Mouse (Mus musculus) lung, postnatal 14 days (tissue): ENCODE measurements at regions not wholly inside any gene's neighbourhood (a gene's known extent, or its start where the extent isn't known, plus 50 kb on each side); places are given as distances from the start of the nearest gene placed in this dataset.

Experiments used
- DNase-seq: peaks from one replicate; pipeline ENCODE4 v3.0.0; 2021

DNA sequence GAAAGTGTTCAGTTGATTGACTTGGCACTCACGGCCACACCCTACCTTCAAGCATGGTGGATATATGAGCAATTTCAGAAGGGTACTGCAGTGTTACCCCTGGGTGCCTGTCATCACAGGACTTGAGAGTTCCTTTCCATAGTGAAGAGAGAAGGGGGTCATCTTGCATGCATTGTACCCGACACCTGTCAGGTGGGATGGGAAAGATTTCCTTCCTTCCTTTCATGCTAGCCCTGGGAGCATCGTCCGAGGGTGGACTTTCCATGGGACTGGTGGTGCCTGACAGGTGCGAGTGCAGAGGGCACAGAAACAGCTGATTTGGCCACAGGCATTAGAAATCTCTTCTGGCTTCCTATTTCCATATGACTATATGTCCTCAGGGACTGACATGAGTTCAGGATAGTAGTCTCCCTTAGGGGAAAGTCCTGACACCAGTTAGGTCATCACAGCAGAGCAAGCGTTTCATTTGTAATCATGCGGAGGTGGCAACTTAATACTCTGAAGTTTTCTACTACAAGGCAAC is 342.1 kb upstream of the Id2 start:
- DNase-seq = no peak

DNA sequence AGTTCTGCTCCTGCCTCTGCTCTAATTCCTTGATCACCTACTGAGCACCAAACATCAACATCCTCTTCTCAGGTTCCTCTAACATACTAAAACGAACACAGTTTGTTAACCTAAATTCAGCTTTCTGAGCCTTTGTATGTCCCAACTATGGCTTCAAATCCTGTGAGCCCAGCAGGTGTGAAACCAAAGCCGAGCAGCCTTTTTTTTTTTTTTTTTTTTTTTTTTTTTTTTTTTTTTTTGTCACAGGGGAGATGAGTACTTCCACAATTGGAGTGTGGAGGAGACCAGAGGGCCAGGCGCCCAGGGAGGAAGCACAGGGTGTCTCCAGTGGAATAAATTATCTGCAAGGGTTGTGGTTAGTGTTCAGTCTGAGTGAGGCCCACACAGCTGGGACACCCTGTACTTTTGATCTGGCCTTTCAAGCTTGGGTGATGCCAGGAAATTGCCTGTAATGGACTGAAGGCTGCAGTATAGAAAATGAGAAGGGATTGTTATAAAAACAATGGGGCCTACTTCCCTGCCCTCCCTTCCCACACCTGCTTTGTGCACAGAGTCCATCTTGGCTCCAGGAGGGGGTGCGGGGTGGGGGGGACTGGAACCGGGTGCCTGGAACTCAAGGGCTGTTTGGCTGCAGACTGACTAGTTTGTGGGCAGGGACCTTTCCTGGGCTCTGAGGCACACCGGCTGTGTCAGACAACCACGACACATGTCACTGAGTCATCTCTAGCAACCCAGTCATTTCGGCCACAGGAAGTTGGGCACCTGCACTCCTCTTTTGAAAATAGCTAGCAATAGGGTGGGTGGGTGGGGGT is 341.5 kb upstream of the Id2 start:
- DNase-seq = no peak

DNA sequence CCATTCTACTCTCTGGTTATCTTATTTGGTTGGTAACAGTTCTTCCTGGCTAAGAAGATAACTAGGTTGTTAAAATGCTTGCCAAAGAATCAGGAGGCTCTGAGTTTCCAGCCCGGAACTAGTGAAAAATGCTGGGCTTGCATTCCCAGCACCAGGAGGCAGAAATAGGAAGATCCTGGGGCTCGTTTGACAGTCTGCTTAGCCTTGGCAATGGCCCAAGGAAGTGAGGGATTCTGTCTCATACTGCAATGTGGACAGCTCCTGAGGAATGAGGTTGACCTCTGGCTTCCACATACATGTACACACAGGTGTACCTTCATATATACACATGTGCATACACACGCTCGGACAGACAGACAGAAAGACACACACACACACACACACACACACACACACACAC is 340.6 kb upstream of the Id2 start:
- no peak for DNase-seq

DNA sequence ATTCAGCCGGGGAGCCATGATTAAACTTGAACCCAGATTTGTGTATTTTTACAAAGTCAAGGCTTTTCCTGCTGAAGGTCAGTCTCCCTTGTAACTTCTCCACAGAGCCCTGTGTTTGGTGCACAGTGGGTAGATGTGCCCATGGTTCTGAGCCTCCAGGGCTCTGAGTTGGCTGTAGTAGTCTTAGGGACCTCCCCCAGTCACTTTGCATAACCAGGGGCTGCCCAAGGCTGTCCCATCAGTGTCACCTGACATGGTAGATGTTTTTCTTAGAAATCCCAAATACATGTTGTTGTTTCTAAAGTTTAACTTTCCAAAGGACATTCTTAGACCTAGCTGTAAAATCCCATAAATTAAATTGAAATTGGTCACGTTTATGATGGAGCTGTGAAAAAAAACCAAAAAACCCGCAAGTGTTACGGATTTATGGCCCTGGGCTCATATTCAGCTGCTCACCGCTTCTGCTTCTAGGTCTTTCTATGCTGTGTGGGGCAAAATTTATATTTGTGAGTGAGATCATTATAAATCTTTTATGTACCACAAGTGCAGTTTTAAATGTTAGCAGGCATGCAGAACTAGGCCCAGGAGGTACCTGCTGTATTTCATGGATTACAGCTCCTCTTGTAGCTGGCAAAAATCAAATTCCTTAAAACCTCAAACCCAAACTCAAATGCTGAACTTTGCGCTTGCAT is 339.4 kb upstream of the Id2 start:
- DNase-seq = no peak

DNA sequence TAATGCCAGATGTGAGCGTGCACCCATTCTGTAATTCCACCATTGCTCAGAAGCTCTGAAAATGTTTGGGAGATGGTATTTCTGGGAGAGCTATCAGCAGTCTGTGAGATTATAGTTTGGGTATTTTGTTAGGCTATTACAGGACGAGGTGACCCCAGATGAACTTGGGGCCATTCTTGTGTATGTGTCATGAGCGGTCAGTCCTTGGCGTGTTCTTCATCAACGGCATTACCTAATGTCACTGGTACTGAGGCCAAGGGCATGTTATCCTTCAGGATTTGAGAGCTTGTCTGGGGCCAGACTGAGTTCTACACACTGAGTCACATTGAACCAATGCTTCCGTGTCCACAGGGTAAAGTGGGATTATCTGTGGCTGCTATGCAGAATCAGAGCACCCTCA is 335.9 kb upstream of the Id2 start:
- no peak for DNase-seq

DNA sequence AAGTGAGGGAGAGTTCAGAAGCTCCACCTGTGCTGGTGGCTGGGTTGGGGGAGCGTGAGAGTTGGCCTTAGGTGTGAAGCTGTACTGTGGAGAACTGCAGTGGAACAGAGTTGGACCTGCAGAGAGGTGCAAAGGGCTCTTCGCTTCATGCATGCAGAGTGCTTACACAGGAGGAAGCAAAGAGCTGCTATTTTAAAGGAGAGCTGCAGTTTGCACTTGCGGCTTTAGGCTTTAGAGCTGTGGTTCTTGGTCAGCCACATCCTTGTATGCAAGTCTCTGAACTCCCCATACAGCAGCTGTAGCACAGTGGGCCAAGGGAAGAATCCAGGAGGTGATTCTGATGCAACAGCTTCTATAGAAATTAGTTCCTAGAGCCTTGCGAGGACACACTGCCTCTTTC is 334.0 kb upstream of the Id2 start:
- no peak for DNase-seq

DNA sequence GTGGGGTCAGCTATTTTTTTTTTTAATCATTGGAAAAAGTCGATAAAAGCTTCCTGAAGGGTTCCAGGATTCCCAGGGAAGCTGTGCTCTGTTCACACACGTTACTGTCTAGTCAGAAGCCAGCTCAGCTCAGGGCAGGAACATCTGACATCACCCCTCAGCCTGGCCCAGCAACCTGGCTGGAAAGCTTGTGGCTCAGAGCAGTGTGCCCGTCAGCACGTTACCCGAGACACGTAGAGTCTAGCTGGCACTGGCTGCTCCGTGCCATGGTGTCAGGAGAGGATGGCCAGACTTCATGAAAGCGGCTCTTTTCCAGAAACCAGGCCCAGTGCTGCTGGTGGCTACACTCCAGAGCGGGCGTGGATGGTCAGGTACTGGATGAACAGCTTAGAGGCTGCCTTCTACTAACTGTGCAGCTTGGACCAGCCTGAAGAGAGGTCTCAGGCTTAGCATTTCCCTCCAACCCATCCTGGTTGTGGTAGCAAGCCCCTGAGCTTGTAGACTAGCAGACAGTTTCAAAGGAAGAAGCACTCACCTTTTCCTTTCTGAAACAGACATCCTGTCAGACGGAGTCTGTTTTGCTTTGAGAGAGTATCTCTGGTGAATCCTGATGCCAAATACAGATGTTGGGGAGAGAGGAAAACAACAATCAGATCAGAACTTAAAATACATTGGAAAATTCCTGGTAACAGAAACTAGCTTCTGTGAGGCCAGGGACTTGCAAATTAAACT is 331.1 kb upstream of the Id2 start:
- no peak for DNase-seq

DNA sequence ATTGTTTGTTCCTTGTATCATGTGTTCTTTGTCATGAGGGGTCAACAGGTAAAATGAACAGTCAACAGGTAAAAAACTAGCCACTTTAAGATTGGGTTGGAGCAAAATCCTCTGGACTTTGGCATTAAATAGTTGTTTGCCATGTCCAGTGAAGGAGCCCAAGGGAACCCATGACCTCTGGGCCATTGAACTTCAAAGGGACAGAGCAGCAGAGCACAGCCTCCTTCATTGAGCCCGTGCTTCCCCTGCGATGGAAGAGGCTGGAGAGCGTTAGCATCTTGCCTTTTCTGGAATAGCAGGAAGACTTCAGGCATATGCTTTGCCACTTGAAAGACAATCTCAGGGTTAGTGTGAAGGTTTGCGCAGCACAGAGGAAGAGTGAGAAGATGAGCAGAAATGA is 320.4 kb upstream of the Id2 start:
- no peak for DNase-seq

DNA sequence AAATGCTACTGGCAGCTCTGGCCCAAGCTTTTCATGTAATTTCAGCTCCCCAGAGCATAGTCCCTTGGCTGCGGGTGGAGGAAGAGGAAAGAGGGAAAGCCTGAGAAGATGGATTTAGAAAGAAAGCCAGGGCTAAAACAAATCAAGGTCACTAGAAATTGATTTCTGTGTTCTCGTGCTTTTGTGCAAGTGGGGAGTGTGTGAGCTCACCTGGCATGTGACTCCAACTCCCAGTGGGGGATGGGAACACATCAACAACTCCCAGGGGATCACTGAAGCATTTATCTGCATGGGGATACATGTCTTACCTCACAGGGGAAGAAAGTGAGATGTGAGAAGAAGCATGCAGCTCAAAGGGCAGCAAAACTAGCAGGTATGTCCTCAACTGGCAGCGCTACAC is 319.6 kb upstream of the Id2 start:
- no peak for DNase-seq

DNA sequence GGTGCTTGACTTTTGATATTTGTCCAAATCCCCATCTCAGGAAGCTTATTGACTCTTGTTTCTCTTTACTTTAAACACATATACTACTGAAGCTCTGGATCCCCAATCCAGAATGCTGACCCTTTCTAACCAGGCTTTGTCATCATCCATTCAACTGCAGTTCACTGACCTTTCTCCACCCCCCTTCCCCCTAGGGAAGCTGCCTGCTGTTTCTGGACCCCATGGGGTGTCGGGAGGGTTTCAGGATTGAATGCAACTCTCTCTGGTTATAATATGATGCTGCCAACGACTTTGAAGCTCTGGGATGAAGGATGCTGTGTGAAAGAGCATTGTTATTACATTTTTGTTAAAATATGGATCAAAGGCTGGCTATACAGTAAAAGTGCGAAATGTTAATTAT is 318.7 kb upstream of the Id2 start:
- no peak for DNase-seq

DNA sequence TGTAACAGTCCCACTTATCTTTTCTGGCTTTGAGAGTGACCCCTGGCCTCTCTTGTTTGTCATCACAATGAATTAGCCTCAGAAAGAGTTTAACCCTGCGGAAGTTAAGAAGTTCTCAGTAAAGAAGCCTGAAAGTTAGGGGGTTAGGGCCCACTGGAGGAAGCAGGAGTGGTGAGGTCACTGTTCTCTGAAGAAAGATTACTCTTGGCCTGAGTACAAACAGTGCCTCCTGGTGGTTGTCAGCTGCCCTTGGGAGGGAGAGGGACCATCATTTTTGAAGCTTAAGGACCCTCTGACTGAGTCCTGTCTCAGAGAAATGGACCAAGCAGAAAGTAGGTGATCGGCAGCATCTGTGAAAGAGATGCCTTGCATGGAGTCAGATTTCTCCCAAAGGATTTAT is 318.3 kb upstream of the Id2 start:
- DNase-seq = peak; percentile 66

DNA sequence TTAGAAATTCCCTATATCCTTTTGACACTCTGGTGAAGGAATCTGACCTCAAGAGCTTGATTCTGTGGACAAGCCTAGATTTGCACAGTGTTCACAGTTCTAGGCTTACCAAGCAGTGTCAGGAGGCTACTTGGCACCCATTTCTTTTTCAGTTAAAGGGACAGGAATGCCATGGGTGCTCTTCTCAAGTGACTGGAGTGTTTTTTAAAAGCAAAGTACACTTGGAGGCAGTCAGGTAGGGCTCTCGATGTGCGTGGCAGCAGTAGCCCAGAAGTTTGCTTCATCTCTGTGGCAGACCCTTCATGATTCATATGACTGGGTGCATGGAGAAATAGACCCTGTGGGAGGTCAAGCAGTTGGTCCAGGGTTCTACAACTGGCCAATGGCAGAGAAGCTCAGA is 310.4 kb upstream of the Id2 start:
- peak; percentile 11 for DNase-seq

DNA sequence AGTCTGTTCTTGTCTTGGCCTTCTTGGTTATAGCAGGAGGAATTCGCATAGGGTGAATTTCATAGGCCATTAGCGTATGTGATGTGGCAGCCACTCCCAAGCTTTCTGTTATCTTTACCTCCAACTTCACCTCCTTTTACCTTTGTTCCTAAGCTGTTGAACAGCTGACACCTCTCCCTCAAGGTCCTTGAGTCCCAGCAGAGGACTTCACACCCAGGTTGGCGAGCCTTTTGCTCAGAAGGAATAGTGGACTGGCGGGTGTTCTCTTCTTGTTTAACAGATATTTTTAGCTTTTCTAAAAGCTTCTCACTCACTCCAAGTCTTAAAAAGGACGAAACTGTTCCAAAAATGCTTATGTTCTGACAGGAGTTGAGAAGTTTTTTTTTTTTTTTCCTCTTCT is 303.4 kb upstream of the Id2 start:
- DNase-seq = no peak

DNA sequence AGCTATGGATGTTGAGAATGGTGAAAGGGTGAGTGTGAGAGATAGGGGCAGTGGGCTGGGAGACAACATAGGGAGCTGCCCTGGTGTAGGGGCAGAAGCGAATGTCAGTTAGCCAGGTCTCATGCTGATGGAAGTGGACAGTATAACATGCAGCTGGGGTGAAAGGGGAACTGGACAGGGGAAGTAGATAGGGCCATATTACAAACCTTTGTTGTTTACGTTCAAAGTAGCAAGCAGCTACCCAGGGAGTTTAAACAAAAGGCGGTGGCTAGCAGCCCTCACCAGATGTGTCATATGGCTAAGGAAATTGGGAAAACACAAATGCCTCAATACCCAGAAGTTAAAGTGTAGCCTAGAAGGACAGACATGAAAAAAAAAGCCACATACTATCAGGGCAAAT is 301.8 kb upstream of the Id2 start:
- no peak for DNase-seq

DNA sequence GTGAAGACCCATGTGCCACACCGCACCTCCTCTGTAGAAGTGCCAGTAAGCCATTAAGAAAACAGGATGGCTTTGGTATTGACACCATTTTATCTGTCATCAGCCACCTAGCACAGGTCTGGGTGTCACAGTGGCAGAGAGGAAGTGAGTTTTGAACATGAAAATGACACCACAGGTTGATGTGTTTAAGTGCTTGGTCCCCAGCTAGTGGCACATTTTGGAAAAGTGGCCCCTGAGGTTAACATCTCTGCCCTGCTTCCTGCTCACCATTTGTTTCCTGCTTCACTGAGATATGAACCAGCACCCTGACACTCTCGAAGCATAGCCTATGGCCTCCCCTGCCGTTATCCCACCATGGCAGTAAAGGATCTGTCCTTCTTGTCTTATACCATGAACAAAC is 297.4 kb upstream of the Id2 start:
- DNase-seq = no peak

DNA sequence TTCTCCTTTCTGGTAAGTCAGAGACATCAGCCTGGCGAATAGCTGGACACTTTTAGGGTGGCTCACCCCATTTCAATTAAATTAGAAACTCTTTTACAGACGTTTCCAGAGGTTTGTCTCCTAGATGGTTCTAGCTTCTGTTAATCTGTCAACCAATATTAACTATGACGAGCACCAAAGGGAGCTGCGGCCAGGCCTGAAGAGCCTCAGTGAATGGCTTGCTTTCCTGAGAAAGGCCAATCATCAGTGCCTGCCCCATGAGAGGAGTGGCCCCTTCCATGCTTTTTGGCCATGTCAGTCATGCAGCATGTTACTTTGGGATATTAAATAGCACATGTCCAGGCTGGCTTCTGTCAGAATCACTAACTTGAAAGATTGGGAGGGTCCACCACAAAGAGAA is 296.6 kb upstream of the Id2 start:
- no peak for DNase-seq

DNA sequence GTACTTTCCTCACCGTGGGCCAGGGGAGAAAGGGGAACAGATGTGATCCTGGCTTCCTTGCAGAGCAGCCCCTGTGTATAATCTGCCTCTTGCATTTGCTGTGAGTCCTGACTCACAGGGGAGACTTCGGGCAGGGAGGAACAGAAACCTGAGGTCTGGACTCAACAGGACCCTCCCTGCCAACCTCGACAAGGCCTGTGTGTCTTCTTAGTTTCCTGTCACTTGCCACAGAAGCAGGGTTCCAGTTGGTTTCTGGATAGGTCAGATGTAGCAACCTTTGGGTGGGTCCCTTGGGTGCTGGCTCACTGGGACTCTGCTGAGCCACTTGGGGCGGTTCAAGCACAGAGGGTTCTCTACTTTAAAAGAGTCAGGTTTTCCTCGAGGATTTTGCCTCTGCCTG is 292.3 kb upstream of the Id2 start:
- DNase-seq = no peak

DNA sequence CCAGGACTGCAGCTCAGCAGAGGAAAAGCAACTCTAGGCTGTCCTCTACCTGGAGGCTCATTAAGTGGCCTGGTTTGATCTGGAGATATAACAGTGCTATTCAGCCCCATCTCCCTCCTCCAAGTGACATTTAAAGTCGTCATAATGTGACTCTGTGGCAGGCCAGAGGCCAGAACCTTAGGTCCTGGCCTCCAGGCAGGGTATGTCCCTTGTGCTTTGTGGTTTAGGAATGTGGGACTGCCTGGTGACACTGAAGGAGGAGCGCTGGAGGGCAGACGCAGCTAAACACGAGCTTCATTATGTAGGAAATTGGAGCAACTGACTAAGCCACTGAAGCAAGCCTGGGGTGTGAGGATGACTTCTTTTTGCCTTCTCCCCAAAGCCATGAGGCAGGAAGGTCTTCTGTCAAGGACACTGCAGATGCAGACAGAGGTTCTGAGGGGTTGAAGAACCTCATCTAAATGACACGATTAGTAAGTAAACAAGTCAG is 290.9 kb upstream of the Id2 start:
- no peak for DNase-seq

DNA sequence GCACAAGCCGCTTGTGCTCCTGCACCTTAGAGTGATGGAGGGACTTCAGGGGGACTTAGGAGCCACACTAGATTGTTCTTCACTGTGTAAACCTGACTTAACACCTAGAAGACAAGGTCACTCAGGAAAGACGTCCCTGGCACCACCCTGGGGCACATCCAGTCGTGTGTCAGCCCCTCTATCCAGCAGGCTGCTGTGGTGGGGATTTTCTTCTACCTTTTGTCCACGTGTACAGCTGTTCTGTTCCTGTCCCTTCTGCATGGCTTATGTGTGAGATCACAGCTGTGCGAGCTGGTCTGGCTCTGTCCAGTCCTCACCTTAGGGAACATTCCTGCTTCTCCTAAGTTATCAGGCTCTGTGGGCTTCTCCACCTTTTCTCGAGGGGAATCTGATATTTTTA is 286.0 kb upstream of the Id2 start:
- DNase-seq = no peak

DNA sequence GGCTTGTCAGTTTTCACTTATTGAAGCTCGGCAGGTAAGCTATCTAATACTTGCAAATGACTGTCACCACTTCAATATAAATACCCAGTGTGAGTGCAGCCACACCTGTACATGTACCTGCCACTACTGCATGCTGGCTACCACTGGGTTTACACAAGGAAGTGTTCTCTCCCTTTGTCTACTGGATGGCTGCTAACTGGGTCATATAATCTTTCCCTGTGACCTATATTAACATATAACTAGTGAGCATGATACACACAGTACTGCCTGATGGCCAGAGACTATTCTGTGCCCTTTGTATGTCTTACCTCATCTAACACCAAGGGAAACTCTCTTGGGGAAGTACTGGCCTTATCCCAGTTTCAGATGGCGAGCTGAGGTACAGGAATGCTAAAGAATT is 285.5 kb upstream of the Id2 start:
- DNase-seq = no peak

DNA sequence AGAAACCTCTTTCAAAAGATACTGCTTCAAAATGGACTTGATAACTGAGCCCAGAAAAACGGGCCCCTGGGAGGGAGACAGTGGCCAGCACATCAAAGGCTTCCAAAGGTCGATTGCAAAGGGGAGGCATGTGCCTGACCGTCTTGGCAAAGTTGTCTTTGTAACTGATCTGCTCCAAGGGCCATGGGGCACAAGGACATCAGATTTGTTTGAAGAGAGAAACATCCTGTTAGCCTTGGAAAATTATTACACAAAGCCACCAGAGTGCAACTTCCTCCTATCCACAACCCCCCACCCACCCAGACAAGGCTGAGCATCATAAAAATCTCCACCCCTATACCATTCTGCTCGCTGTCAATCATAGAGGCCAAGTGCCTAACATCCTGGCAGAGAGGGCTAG is 284.7 kb upstream of the Id2 start:
- no peak for DNase-seq

DNA sequence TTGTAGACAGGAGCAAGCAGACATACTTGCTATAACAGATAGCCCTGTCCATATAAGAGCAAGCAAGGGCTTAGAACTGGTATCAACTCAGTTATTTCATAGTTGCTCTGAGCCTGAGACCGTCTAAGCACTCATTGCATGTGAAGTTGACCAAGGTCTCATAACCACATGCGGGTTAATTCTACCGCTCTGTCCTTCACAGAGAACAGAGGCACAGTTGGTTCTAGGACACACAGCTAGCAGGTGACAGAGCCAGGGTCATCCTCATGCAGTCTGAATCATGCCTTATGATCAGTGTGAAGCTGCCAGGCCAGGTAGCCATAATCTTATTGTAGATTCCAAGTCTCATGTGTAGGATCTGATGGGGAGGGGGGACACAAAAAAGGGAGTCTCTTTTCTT is 283.1 kb upstream of the Id2 start:
- DNase-seq = no peak

DNA sequence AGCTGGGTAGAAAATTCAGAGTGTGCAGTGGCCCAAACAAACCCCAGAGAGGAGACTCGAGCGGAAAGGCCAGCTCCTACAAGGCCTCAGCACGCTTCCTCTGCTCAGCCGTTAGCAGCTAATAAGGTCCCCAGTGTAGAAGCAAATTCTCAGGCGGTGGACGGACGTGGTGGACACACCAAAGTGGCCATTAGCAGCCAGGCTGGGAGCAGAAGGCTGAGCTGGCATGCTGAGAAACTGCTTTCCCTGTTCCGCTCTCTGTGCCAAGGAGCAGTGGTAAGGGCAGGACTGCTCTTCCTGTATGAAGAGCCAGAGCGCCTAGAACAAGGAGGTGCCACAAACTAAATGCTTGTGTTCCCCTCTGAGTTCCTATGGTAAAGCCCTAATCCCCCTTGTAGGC is 282.1 kb upstream of the Id2 start:
- DNase-seq = no peak
